Mouse (Mus musculus) activated CD4-positive, CD25-positive, alpha-beta regulatory T cell, adult 4 months (primary cell): ENCODE results near the gene Vmn1r206. TPM values are rescaled to one million over a fixed set of nuclear protein-coding genes. Genes with fewer than 3 reads are reported as not detected.
"Not testable (repeated sequence)": the region's sequence is repeated elsewhere in the genome, so short reads cannot be mapped to it uniquely, and the experiment has no call there.

Experiments
- ATAC-seq: one replicate; pipeline ENCODE4 v1.8.0; 2017
- polyA plus RNA-seq, 2 experiments: library from polyadenylated mRNA; unstranded; fragments of 100-300 nt; shearing (Covaris generic); gene quantifications; one replicate each; pipeline ENCODE4 v1.2.1; 2017

Gene Vmn1r206
- polyA plus RNA-seq = not detected

- not testable (repeated sequence) for ATAC-seq
Measured at GRCm38 (mm10) chr13:22624151-22624550, at the start of gene Vmn1r206. TSS of gene Vmn1r206 (minus strand) at chr13:22624251.

- no peak for ATAC-seq
Measured at GRCm38 (mm10) chr13:22592900-22593299, 31.2 kb downstream of the Vmn1r206 start, which contains the start of gene Vmn1r205. TSS of gene Vmn1r205 (minus strand) at chr13:22593000.

- not testable (repeated sequence) for ATAC-seq
Measured at GRCm38 (mm10) chr13:22583336-22583735, 40.7 kb downstream of the Vmn1r206 start.

- ATAC-seq = not testable (repeated sequence)
Measured at GRCm38 (mm10) chr13:22574911-22575310, 49.1 kb downstream of the Vmn1r206 start.

Other genes starting within 250 kb of the Vmn1r206 start
- not detected for gene Vmn1r199, start 244.4 kb downstream of the Vmn1r206 start, polyA plus RNA-seq
- not detected for gene Vmn1r200, start 233.9 kb downstream of the Vmn1r206 start, polyA plus RNA-seq
- not detected for gene Vmn1r201, start 152.3 kb downstream of the Vmn1r206 start, polyA plus RNA-seq
- under 1 TPM in 1 of 2 experiments, not detected in 1; 0.05 TPM for gene Vmn1r202, start 118.9 kb downstream of the Vmn1r206 start, polyA plus RNA-seq
- under 1 TPM; 0.05 to 0.13 TPM for gene Vmn1r203, start 106.1 kb downstream of the Vmn1r206 start, polyA plus RNA-seq
- gene Vmn1r204, start 71.1 kb downstream of the Vmn1r206 start, polyA plus RNA-seq = not detected
- gene Vmn1r205, start 31.3 kb downstream of the Vmn1r206 start, polyA plus RNA-seq = not detected
- gene Vmn1r207-ps, start 105.4 kb upstream of the Vmn1r206 start, polyA plus RNA-seq = not detected
- under 1 TPM in 1 of 2 experiments, not detected in 1; 0.11 TPM for gene Vmn1r208, start 153.1 kb upstream of the Vmn1r206 start, polyA plus RNA-seq
- gene Vmn1r209, start 185.4 kb upstream of the Vmn1r206 start, polyA plus RNA-seq = not detected
- gene Vmn1r210, start 207.1 kb upstream of the Vmn1r206 start, polyA plus RNA-seq = not detected
- gene Vmn1r211, start 233.3 kb upstream of the Vmn1r206 start, polyA plus RNA-seq = not detected